Mouse (Mus musculus) heart, embryonic 11.5 days (tissue): Measurements from ENCODE around the gene Eya2. TPM values are rescaled to one million over a fixed set of nuclear protein-coding genes. Genes with fewer than 3 reads are reported as not detected.
A peak's percentile ranks its signal among the peaks of the same experiment; 100 is the strongest.

Experiments
- ATAC-seq: fragments of 200-750 bp; cut with Nextera tagmentation; replicated peaks from 2 replicates; pipeline ENCODE4 v1.8.0; 2017; ENCODE audit warnings: moderate library complexity; ENCODE audit not compliant: insufficient number of reproducible peaks, low FRiP score, low TSS enrichment
- H3K27ac ChIP-seq: fragments of 300-500 bp; sonication (generic); 2 replicates; pipeline ENCODE4 v1.5.1; 2014; ENCODE audit warnings: mild to moderate bottlenecking, low read depth, low read length
- H3K27me3 ChIP-seq: fragments of 300-500 bp; sonication (generic); 2 replicates; pipeline ENCODE4 v1.6.1; 2014; ENCODE audit warnings: mild to moderate bottlenecking, low read length, mixed read lengths; ENCODE audit not compliant: control insufficient read depth, insufficient read depth
- H3K36me3 ChIP-seq: fragments of 300-500 bp; sonication (generic); 2 replicates; pipeline ENCODE4 v1.6.1; 2014; ENCODE audit warnings: mild to moderate bottlenecking, low read length, moderate library complexity, mixed read lengths; ENCODE audit not compliant: control insufficient read depth, insufficient read depth
- H3K4me1 ChIP-seq: fragments of 300-500 bp; sonication (generic); 2 replicates; pipeline ENCODE4 v1.6.1; 2014; ENCODE audit warnings: low read length; ENCODE audit not compliant: control insufficient read depth, insufficient read depth
- H3K4me2 ChIP-seq: fragments of 300-500 bp; sonication (generic); 2 replicates; pipeline ENCODE4 v1.6.1; 2014; ENCODE audit warnings: mild to moderate bottlenecking, moderate library complexity
- H3K4me3 ChIP-seq: fragments of 300-500 bp; sonication (generic); 2 replicates; pipeline ENCODE4 v1.5.1; 2014; ENCODE audit warnings: low read depth, low read length
- H3K9ac ChIP-seq: fragments of 300-500 bp; sonication (generic); 2 replicates; pipeline ENCODE4 v1.6.1; 2014; ENCODE audit warnings: mild to moderate bottlenecking, low read depth, low read length, moderate library complexity
- H3K9me3 ChIP-seq: fragments of 300-500 bp; sonication (generic); replicated peaks from 2 replicates; pipeline ENCODE4 v1.6.1; 2016; ENCODE audit warnings: low read length; ENCODE audit not compliant: control insufficient read depth
- WGBS: fragments of 180-500 bp; shearing (Covaris S2); extraction: QIAGEN DNeasy Blood & Tissue Kit; methylation state at CpG from one replicate; pipeline ENCODE4 v1.1.7; 2014; ENCODE audit not compliant: insufficient replicate concordance; 5-methylcytosine and 5-hydroxymethylcytosine counted together
- polyA plus RNA-seq: library from polyadenylated mRNA; unstranded; fragments of >200 nt; fragmentation: Nextera tagmentation; extraction: Ambion mirVana; gene quantifications from 2 replicates; pipeline ENCODE4 v1.2.1, GENCODE M21; 2014

Eya2 gene
- polyA plus RNA-seq, 1 experiment from 2014 or later, result 0.72 TPM

- no peaks in the 10 kb centered on the region for H3K36me3 ChIP-seq
- no peak for ATAC-seq
- H3K27ac ChIP-seq, result no peak overlapping the region
- peaks cover 17% of the 10 kb centered on the region for H3K27me3 ChIP-seq
- no peak overlapping the region for H3K4me2 ChIP-seq
- no peaks in the 10 kb centered on the region for H3K9me3 ChIP-seq
- no peak overlapping the region for H3K9ac ChIP-seq
- H3K4me1 ChIP-seq, result no peaks in the 10 kb centered on the region
- H3K4me3 ChIP-seq, result no peak overlapping the region
- 59% methylated on average over 6 of the region's 6 CpGs for WGBS
Observed at GRCm38 (mm10) chr2:165568911-165569310, 25.9 kb upstream of the Eya2 start.

GRCm38 (mm10) chr2:165571216-165571778, 23.5 kb upstream of the Eya2 start:
- no peaks in the 10 kb centered on the region for H3K36me3 ChIP-seq
- no peaks in the 10 kb centered on the region for H3K4me1 ChIP-seq
- no peaks in the 10 kb centered on the region for H3K27me3 ChIP-seq
- H3K4me2 ChIP-seq, result no peak overlapping the region
- H3K9me3 ChIP-seq, result no peaks in the 10 kb centered on the region
- 37% methylated on average over 4 of the region's 4 CpGs for WGBS
- no peak overlapping the region for H3K9ac ChIP-seq
- ATAC-seq, result no peak
- H3K27ac ChIP-seq, result no peak overlapping the region
- H3K4me3 ChIP-seq, result no peak overlapping the region

- H3K9me3 ChIP-seq, result no peaks in the 10 kb centered on the region
- H3K4me2 ChIP-seq, result no peak overlapping the region
- ATAC-seq, result no peak
- no peak overlapping the region for H3K27ac ChIP-seq
- H3K27me3 ChIP-seq, result no peaks in the 10 kb centered on the region
- 82% methylated on average over 8 of the region's 8 CpGs for WGBS
- H3K4me1 ChIP-seq, result no peaks in the 10 kb centered on the region
- H3K4me3 ChIP-seq, result no peak overlapping the region
- H3K9ac ChIP-seq, result no peak overlapping the region
- H3K36me3 ChIP-seq, result no peaks in the 10 kb centered on the region
Observed at GRCm38 (mm10) chr2:165583044-165583443, 11.8 kb upstream of the Eya2 start.

- Histone ChIP-seq H3K4me2 (no peak overlapping the region), H3K9me3 (no peaks in the 10 kb centered on the region), H3K27ac (no peak overlapping the region), H3K27me3 (no peaks in the 10 kb centered on the region), H3K4me3 (no peak overlapping the region), H3K9ac (no peak overlapping the region), H3K36me3 (no peaks in the 10 kb centered on the region), H3K4me1 (no peaks in the 10 kb centered on the region)
- no peak for ATAC-seq
- WGBS, result 73% methylated on average over 4 of the region's 4 CpGs
Observed at GRCm38 (mm10) chr2:165583518-165583917, 11.3 kb upstream of the Eya2 start.

- no peaks in the 10 kb centered on the region for H3K4me1 ChIP-seq
- H3K27ac ChIP-seq, result no peak overlapping the region
- H3K4me2 ChIP-seq, result no peak overlapping the region
- no peak overlapping the region for H3K9ac ChIP-seq
- H3K27me3 ChIP-seq, result no peaks in the 10 kb centered on the region
- 68% methylated on average over 3 of the region's 3 CpGs for WGBS
- no peak for ATAC-seq
- no peaks in the 10 kb centered on the region for H3K9me3 ChIP-seq
- H3K36me3 ChIP-seq, result no peaks in the 10 kb centered on the region
- H3K4me3 ChIP-seq, result no peak overlapping the region
Observed at GRCm38 (mm10) chr2:165584563-165584962, 10.3 kb upstream of the Eya2 start.

- Histone ChIP-seq H3K27ac (no peak overlapping the region), H3K4me2 (no peak overlapping the region), H3K9me3 (no peaks in the 10 kb centered on the region), H3K36me3 (no peaks in the 10 kb centered on the region), H3K4me1 (peaks cover 4% of the 10 kb centered on the region; the same call in 1 of the 2 replicates), H3K27me3 (peaks cover 30% of the 10 kb centered on the region), H3K4me3 (no peak overlapping the region), H3K9ac (no peak overlapping the region)
- WGBS, result 83% methylated on average over 16 of the region's 16 CpGs
- no peak for ATAC-seq
Observed at GRCm38 (mm10) chr2:165590742-165591141, 4.1 kb upstream of the Eya2 start.

GRCm38 (mm10) chr2:165593763-165594162, 1.1 kb upstream of the Eya2 start:
- WGBS, result 66% methylated on average over 2 of the region's 2 CpGs
- no peak for ATAC-seq
- H3K4me1 ChIP-seq, result peaks cover 4% of the 10 kb centered on the region; the same call in 1 of the 2 replicates
- H3K4me3 ChIP-seq, result no peak overlapping the region
- H3K27ac ChIP-seq, result no peak overlapping the region
- no peaks in the 10 kb centered on the region for H3K36me3 ChIP-seq
- H3K9ac ChIP-seq, result no peak overlapping the region
- H3K27me3 ChIP-seq, result peaks cover 52% of the 10 kb centered on the region
- no peaks in the 10 kb centered on the region for H3K9me3 ChIP-seq
- H3K4me2 ChIP-seq, result no peak overlapping the region

- no peaks in the 10 kb centered on the region for H3K9me3 ChIP-seq
- peaks cover 4% of the 10 kb centered on the region; the same call in 1 of the 2 replicates for H3K4me1 ChIP-seq
- H3K27me3 ChIP-seq, result peaks cover 56% of the 10 kb centered on the region
- H3K4me2 ChIP-seq, result peak overlapping the region; percentile 92
- no peak overlapping the region for H3K9ac ChIP-seq
- 3% methylated on average over 13 of the region's 13 CpGs for WGBS
- no peak overlapping the region for H3K27ac ChIP-seq
- peak overlapping the region; percentile 50 for H3K4me3 ChIP-seq
- ATAC-seq, result no peak
- H3K36me3 ChIP-seq, result no peaks in the 10 kb centered on the region
Observed at GRCm38 (mm10) chr2:165595676-165596070, 841 bp downstream of the Eya2 start.

GRCm38 (mm10) chr2:165596141-165596540, 1.3 kb downstream of the Eya2 start:
- Histone ChIP-seq H3K9ac (no peak overlapping the region), H3K4me1 (peaks cover 4% of the 10 kb centered on the region; the same call in 1 of the 2 replicates), H3K9me3 (no peaks in the 10 kb centered on the region), H3K27ac (no peak overlapping the region), H3K4me2 (no peak overlapping the region; the same call in 1 of the 2 replicates), H3K4me3 (peak overlapping the region; percentile 50), H3K36me3 (no peaks in the 10 kb centered on the region), H3K27me3 (peaks cover 56% of the 10 kb centered on the region)
- ATAC-seq, result no peak
- 24% methylated on average over 11 of the region's 11 CpGs for WGBS
